Mouse (Mus musculus) neutrophil, adult 5-6 weeks (primary cell): ENCODE results near the gene Trcg1. TPM values are rescaled to one million over a fixed set of nuclear protein-coding genes. Genes with fewer than 3 reads are reported as not detected.
A peak's percentile ranks its signal among the peaks of the same experiment; 100 is the strongest.

ENCODE experiments used
- ATAC-seq: fragments of 151-379, 151-347 bp; 2 replicates; pipeline ENCODE4 v1.8.0; 2017; ENCODE audit warnings: mild to moderate bottlenecking, moderate TSS enrichment; ENCODE audit not compliant: insufficient number of reproducible peaks, poor library complexity, low FRiP score, severe bottlenecking; ENCODE audit errors: extremely low read depth
- total RNA-seq: library from RNA; stranded (forward); fragments of 200-1000 nt; gene quantifications from 2 replicates; pipeline ENCODE4 v1.2.3, GENCODE M21; 2017

Trcg1 gene
- total RNA-seq, 1 experiment from 2014 or later, result 0.23 TPM

DNA sequence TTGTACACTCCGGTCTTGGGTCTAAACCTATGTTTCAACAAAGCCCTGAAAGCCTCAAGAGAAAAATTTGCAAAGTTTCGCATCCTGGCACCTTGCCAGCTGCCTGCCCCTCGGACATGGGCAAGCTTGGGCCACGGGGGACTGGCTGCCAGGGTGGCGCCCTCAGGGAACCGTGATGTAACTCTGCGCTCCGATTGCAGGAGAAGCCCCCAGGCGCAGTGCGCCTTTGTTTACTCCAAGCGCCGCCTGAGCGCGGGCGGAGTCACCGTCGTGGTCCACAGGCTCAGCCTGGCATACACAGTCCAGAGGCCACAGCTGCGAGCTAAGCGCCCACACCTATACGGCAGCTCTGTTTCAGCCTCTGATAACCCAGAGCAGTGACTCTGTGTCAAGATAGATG, 45.2 kb downstream of the Trcg1 start:
- peak; percentile 24; the same call in 1 of the 2 replicates for ATAC-seq

GRCm38 (mm10) chr9:57282686-57283085, 46.3 kb downstream of the Trcg1 start:
- ATAC-seq, result no peak

DNA sequence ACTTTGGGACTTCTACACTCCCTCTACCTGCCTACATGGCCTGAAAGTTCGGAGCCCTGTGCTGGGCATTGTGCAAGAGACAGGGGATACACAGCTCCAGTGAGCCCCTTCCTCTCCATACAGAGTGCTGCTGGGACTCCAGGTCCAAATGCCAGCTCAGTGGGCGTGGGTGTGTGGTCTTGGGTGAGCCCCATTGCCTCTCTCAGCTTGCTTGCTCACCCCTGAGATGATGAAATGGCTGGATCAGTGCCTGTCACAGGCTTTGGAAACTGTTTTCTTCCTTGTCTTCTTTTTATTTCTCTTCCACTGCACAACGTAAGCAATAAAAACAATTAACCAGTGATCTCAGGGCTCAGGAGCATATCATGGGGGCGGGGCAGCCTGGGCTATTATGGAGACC, 47.0 kb downstream of the Trcg1 start:
- ATAC-seq, result no peak

- ATAC-seq, result no peak
Measured at GRCm38 (mm10) chr9:57287183-57287582, 50.8 kb downstream of the Trcg1 start.

GRCm38 (mm10) chr9:57294905-57295304, 58.5 kb downstream of the Trcg1 start:
- ATAC-seq, result no peak

- no peak for ATAC-seq
Measured at GRCm38 (mm10) chr9:57295666-57296065, 59.3 kb downstream of the Trcg1 start.

GRCm38 (mm10) chr9:57296277-57296676, 59.9 kb downstream of the Trcg1 start:
- no peak for ATAC-seq

GRCm38 (mm10) chr9:57297938-57298337, 61.6 kb downstream of the Trcg1 start:
- no peak for ATAC-seq

Other genes starting within 250 kb of the Trcg1 start
- 9.0 and 10.8 TPM in 2 replicates for gene Ptpn9, start 241.6 kb upstream of the Trcg1 start, total RNA-seq
- 124 and 134 TPM in 2 replicates for gene Sin3a, start 164.5 kb upstream of the Trcg1 start, total RNA-seq
- gene Man2c1, start 105.9 kb upstream of the Trcg1 start, total RNA-seq, result 63.2 and 78.2 TPM in 2 replicates
- 15.4 and 15.6 TPM in 2 replicates for gene Neil1, start 88.3 kb upstream of the Trcg1 start, total RNA-seq
- gene Commd4, start 78.2 kb upstream of the Trcg1 start, total RNA-seq, result 68.8 and 86.0 TPM in 2 replicates
- gene 1700017B05Rik, start 26.1 kb downstream of the Trcg1 start, total RNA-seq, result 17.3 and 18.4 TPM in 2 replicates
- gene Ppcdc, start 203.6 kb downstream of the Trcg1 start, total RNA-seq, result 63.6 and 70.3 TPM in 2 replicates
- not detected in 2 replicates for gene Scamp5, start 231.5 kb downstream of the Trcg1 start, total RNA-seq